Mouse (Mus musculus) embryonic facial prominence, embryonic 10.5 days (tissue): ENCODE measurements at regions not wholly inside any gene's neighbourhood (a gene's known extent, or its start where the extent isn't known, plus 50 kb on each side); places are given as distances from the start of the nearest gene placed in this dataset.
A peak's percentile ranks its signal among the peaks of the same experiment; 100 is the strongest.

ENCODE experiments used
- DNase-seq: peaks from one replicate; pipeline ENCODE4 v3.0.0-alpha.2; 2017; ENCODE audit warnings: low spot score
- H3K27ac ChIP-seq: fragments of 300-500 bp; sonication (generic); replicated peaks from 2 replicates; pipeline ENCODE4 v1.5.1; 2016; ENCODE audit warnings: mild to moderate bottlenecking
- H3K27me3 ChIP-seq: fragments of 300-500 bp; sonication (generic); replicated peaks from 2 replicates; pipeline ENCODE4 v1.6.1; 2016; ENCODE audit warnings: low read depth, mild to moderate bottlenecking; ENCODE audit not compliant: poor library complexity, severe bottlenecking
- H3K36me3 ChIP-seq: fragments of 300-500 bp; sonication (generic); replicated peaks from 2 replicates; pipeline ENCODE4 v1.6.1; 2016; ENCODE audit warnings: mild to moderate bottlenecking, moderate library complexity
- H3K4me1 ChIP-seq: fragments of 300-500 bp; sonication (generic); 2 replicates; pipeline ENCODE4 v1.6.1; 2016
- H3K4me3 ChIP-seq: fragments of 300-500 bp; sonication (generic); 2 replicates; pipeline ENCODE4 v1.5.1; 2016; ENCODE audit warnings: mild to moderate bottlenecking, moderate library complexity
- H3K9me3 ChIP-seq: fragments of 300-500 bp; sonication (generic); 2 replicates; pipeline ENCODE4 v1.6.1; 2016; ENCODE audit warnings: mild to moderate bottlenecking
- WGBS: fragments of 180-500 bp; shearing (Covaris S2); methylation state at CpG from one replicate; pipeline ENCODE4 v1.1.7; 2016; 5-methylcytosine and 5-hydroxymethylcytosine counted together

GRCm38 (mm10) chr1:9434952-9435664, 1978.8 kb upstream of the A830018L16Rik start:
- 85% methylated on average over 3 of the region's 3 CpGs for WGBS
- Histone ChIP-seq H3K36me3 (no peaks in the 10 kb centered on the region), H3K4me1 (no peaks in the 10 kb centered on the region), H3K4me3 (no peak overlapping the region), H3K9me3 (no peaks in the 10 kb centered on the region), H3K27me3 (no peaks in the 10 kb centered on the region), H3K27ac (no peak overlapping the region)
- DNase-seq = no peak

GRCm38 (mm10) chr1:9442937-9443336, 1971.0 kb upstream of the A830018L16Rik start:
- no peaks in the 10 kb centered on the region for H3K9me3 ChIP-seq
- H3K36me3 ChIP-seq = no peaks in the 10 kb centered on the region
- H3K27me3 ChIP-seq = no peaks in the 10 kb centered on the region
- DNase-seq = no peak
- H3K4me3 ChIP-seq = no peak overlapping the region
- no peak overlapping the region for H3K27ac ChIP-seq
- no peaks in the 10 kb centered on the region for H3K4me1 ChIP-seq

- no peak overlapping the region for H3K4me3 ChIP-seq
- 42% methylated on average over 9 of the region's 9 CpGs for whole genome bisulfite sequencing
- H3K27me3 ChIP-seq = no peaks in the 10 kb centered on the region
- H3K27ac ChIP-seq = no peak overlapping the region
- no peaks in the 10 kb centered on the region for H3K9me3 ChIP-seq
- DNase-seq = peak; percentile 34
- H3K36me3 ChIP-seq = no peaks in the 10 kb centered on the region
- 0 out of 2 replicates have a peak, but pooled peaks cover 5% of the 10 kb centered on the region for H3K4me1 ChIP-seq
These were observed 1944.4 kb upstream of the A830018L16Rik start for GRCm38 (mm10) chr1:9469512-9469911.

GRCm38 (mm10) chr1:9470003-9470402, 1943.9 kb upstream of the A830018L16Rik start:
- DNase-seq = peak; percentile 9
- Histone ChIP-seq H3K4me1 (0 out of 2 replicates have a peak, but pooled peaks cover 5% of the 10 kb centered on the region), H3K27me3 (no peaks in the 10 kb centered on the region), H3K9me3 (no peaks in the 10 kb centered on the region), H3K4me3 (no peak overlapping the region), H3K36me3 (no peaks in the 10 kb centered on the region), H3K27ac (no peak overlapping the region)
- WGBS = 74% methylated on average over 6 of the region's 6 CpGs
